Mouse (Mus musculus) brain, embryonic 14.5 days (tissue): ENCODE measurements at regions not wholly inside any gene's neighbourhood (a gene's known extent, or its start where the extent isn't known, plus 50 kb on each side); places are given as distances from the start of the nearest gene placed in this dataset.
"Not testable (repeated sequence)": the region's sequence is repeated elsewhere in the genome, so short reads cannot be mapped to it uniquely, and the experiment has no call there.

ENCODE experiments used
- DNase-seq: peaks from one replicate; pipeline ENCODE4 v3.0.0-alpha.2; 2011; ENCODE audit warnings: low read depth
- CTCF ChIP-seq: fragments of 200-500 bp; IDR thresholded peaks from 2 replicates; pipeline ENCODE4 v1.5.1; 2012; ENCODE audit warnings: inconsistent platforms, mild to moderate bottlenecking, moderate library complexity, borderline replicate concordance; ENCODE audit not compliant: insufficient read depth, insufficient read length; ENCODE audit errors: extremely low read depth
- POLR2A ChIP-seq: fragments of 200-500 bp; IDR thresholded peaks from 2 replicates; pipeline ENCODE4 v1.6.1; 2012; ENCODE audit warnings: mild to moderate bottlenecking, inconsistent platforms, borderline replicate concordance; ENCODE audit not compliant: poor library complexity, insufficient read depth, insufficient read length, severe bottlenecking; ENCODE audit errors: extremely low read depth

- peak; percentile 63 for DNase-seq
These were observed 347.6 kb upstream of the Tbc1d2b start for GRCm38 (mm10) chr9:90618154-90618553.

GRCm38 (mm10) chr9:90597894-90598293 is 327.3 kb upstream of the Tbc1d2b start:
- TF ChIP-seq POLR2A: no peak
- TF ChIP-seq CTCF: no peak
- no peak for DNase-seq

More at GRCm38 (mm10) chr9:90618154-90618553, 347.6 kb upstream of the Tbc1d2b start:
- no peak for TF ChIP-seq CTCF
- TF ChIP-seq POLR2A: no peak

- peak; percentile 21 for DNase-seq
- no peak for TF ChIP-seq POLR2A
- no peak for TF ChIP-seq CTCF
These were observed 286.1 kb upstream of the Tbc1d2b start for GRCm38 (mm10) chr9:90556742-90557141.

GRCm38 (mm10) chr9:90556216-90556615 is 285.6 kb upstream of the Tbc1d2b start:
- TF ChIP-seq CTCF (no peak), POLR2A (no peak)
- DNase-seq: peak; percentile 31

- TF ChIP-seq CTCF (no peak), POLR2A (no peak)
- no peak for DNase-seq
These were observed 277.3 kb upstream of the Tbc1d2b start for GRCm38 (mm10) chr9:90547931-90548330.

GRCm38 (mm10) chr9:90546720-90547119 is 276.1 kb upstream of the Tbc1d2b start:
- TF ChIP-seq CTCF: no peak
- no peak for TF ChIP-seq POLR2A
- no peak for DNase-seq

- not testable (repeated sequence) for DNase-seq
These were observed 267.1 kb upstream of the Tbc1d2b start for GRCm38 (mm10) chr9:90537683-90538082.

- no peak for DNase-seq
- TF ChIP-seq CTCF (no peak), POLR2A (no peak)
These were observed 262.8 kb upstream of the Tbc1d2b start for GRCm38 (mm10) chr9:90533372-90533771.

GRCm38 (mm10) chr9:90521186-90521585 is 250.6 kb upstream of the Tbc1d2b start:
- peak; percentile 56 for DNase-seq
- TF ChIP-seq CTCF: no peak
- no peak for TF ChIP-seq POLR2A

GRCm38 (mm10) chr9:90494888-90495287 is 224.3 kb upstream of the Tbc1d2b start:
- TF ChIP-seq POLR2A (no peak), CTCF (no peak)
- DNase-seq: no peak

- peak; percentile 61 for DNase-seq
These were observed 220.1 kb upstream of the Tbc1d2b start for GRCm38 (mm10) chr9:90490561-90491152.

GRCm38 (mm10) chr9:90450579-90450978 is 180.0 kb upstream of the Tbc1d2b start:
- TF ChIP-seq POLR2A (no peak), CTCF (no peak)
- DNase-seq: no peak

More at GRCm38 (mm10) chr9:90490561-90491152, 220.1 kb upstream of the Tbc1d2b start:
- TF ChIP-seq CTCF: no peak
- TF ChIP-seq POLR2A: no peak
